Mouse (Mus musculus) left cerebral cortex, postnatal 14 days (tissue): ENCODE measurements around the gene Pde4c. TPM values are rescaled to one million over a fixed set of nuclear protein-coding genes. Genes with fewer than 3 reads are reported as not detected.

Experiments
- DNase-seq, 2 experiments: peaks; one replicate each; pipeline ENCODE4 v3.0.0; 2021 to 2022; ENCODE audit warnings: low spot score in 2 of 2, mixed read lengths in 1 of 2
- intact Hi-C: fragments of 180-260 bp; cut with DNase I; formaldehyde crosslinking; loops from one replicate; pipeline ENCODE4 v1.15.1; 2025
- microRNA-seq, 2 experiments: library from miRNA; unstranded; fragments of <30 nt; microRNA quantifications; one replicate each; pipeline ENCODE4 v1.2.0; 2022
- total RNA-seq, 2 experiments: library from RNA; stranded (reverse); gene quantifications; 2 replicates each; pipeline ENCODE4 v1.2.3; 2021

The Pde4c gene
- total RNA-seq, 2 experiments from 2014 or later: 1.0 to 1.7 TPM

GRCm38 (mm10) chr8:70796403-70797080, 73.0 kb downstream of the Pde4c start:
- no peak for DNase-seq
- intact Hi-C loops: no loop called here

- peak; percentile 88 to 92 for DNase-seq
- intact Hi-C loops: no loop called here
Measured at GRCm38 (mm10) chr8:70797081-70798070, 73.9 kb downstream of the Pde4c start.

- intact Hi-C loops: no loop called here
Measured at GRCm38 (mm10) chr8:70798281-70798680, 74.8 kb downstream of the Pde4c start.

GRCm38 (mm10) chr8:70800648-70801047, 77.1 kb downstream of the Pde4c start:
- DNase-seq: peak; percentile 70 to 76
- intact Hi-C loops: no loop called here

More at GRCm38 (mm10) chr8:70798281-70798680, 74.8 kb downstream of the Pde4c start:
- peak in 1 of 2 experiments; percentile 83 for DNase-seq

Small RNA genes lying within 50 kb of the gene (microRNA-seq; reads per million reads assigned to microRNA genes)
- gene Mir7240: 5.7 to 6.3 reads per million in 2 experiments

Other genes with a start within 250 kb of the Pde4c start
- 10 to 100 TPM; 37.2 to 37.9 TPM for gene Klhl26, start 246.8 kb upstream of the Pde4c start, total RNA-seq
- gene Tmem59l, start 236.4 kb upstream of the Pde4c start, total RNA-seq: 100 to 1,000 TPM; 217 to 225 TPM
- gene Crlf1, start 230.6 kb upstream of the Pde4c start, total RNA-seq: 1 to 10 TPM; 5.8 to 7.5 TPM
- gene Rex1bd, start 217.0 kb upstream of the Pde4c start, total RNA-seq: 10 to 100 TPM; 96.6 to 99.7 TPM
- 1,000 to 10,000 TPM in 1 of 2 experiments, 100 to 1,000 TPM in 1; 967 to 1,028 TPM for gene Uba52, start 212.9 kb upstream of the Pde4c start, total RNA-seq
- 100 to 1,000 TPM; 396 to 406 TPM for gene Fkbp8, start 196.0 kb upstream of the Pde4c start, total RNA-seq
- gene Kxd1, start 195.8 kb upstream of the Pde4c start, total RNA-seq: 10 to 100 TPM; 40.8 to 43.4 TPM
- 10 to 100 TPM; 13.8 to 17.4 TPM for gene Ell, start 184.3 kb upstream of the Pde4c start, total RNA-seq
- gene Isyna1, start 129.3 kb upstream of the Pde4c start, total RNA-seq: 10 to 100 TPM; 47.5 to 51.0 TPM
- 100 to 1,000 TPM; 270 to 302 TPM for gene Ssbp4, start 114.8 kb upstream of the Pde4c start, total RNA-seq
- gene Lrrc25, start 107.6 kb upstream of the Pde4c start, total RNA-seq: under 1 TPM; 0.90 to 0.97 TPM
- not detected for gene Gdf15, start 91.3 kb upstream of the Pde4c start, total RNA-seq
- gene Pgpep1, start 63.3 kb upstream of the Pde4c start, total RNA-seq: 10 to 100 TPM; 14.8 to 19.0 TPM
- 10 to 100 TPM; 64.3 to 69.7 TPM for gene Lsm4, start 50.5 kb upstream of the Pde4c start, total RNA-seq
- 100 to 1,000 TPM; 165 to 193 TPM for gene Jund, start 24.8 kb upstream of the Pde4c start, total RNA-seq
- gene Iqcn, start 20.3 kb upstream of the Pde4c start, total RNA-seq: under 1 TPM in 1 of 2 experiments, not detected in 1; 0.08 TPM
- gene Gm3336, start 5.2 kb upstream of the Pde4c start, total RNA-seq: not detected
- 100 to 1,000 TPM; 926 to 947 TPM for gene Rab3a, start 31.0 kb downstream of the Pde4c start, total RNA-seq
- 10 to 100 TPM; 36.3 to 36.5 TPM for gene Mpv17l2, start 37.2 kb downstream of the Pde4c start, total RNA-seq
- 100 to 1,000 TPM; 162 to 174 TPM for gene Pik3r2, start 53.0 kb downstream of the Pde4c start, total RNA-seq
- gene Mast3, start 81.3 kb downstream of the Pde4c start, total RNA-seq: 100 to 1,000 TPM; 176 to 185 TPM
- 1 to 10 TPM; 1.2 TPM for gene Il12rb1, start 84.7 kb downstream of the Pde4c start, total RNA-seq
- gene Arrdc2, start 116.0 kb downstream of the Pde4c start, total RNA-seq: 10 to 100 TPM; 10.2 to 17.2 TPM
- 10 to 100 TPM; 17.2 to 19.2 TPM for gene Kcnn1, start 139.5 kb downstream of the Pde4c start, total RNA-seq
- gene Ccdc124, start 150.2 kb downstream of the Pde4c start, total RNA-seq: 10 to 100 TPM; 85.4 to 87.5 TPM
- 10 to 100 TPM in 1 of 2 experiments, 1 to 10 TPM in 1; 8.4 to 10.3 TPM for gene Slc5a5, start 169.0 kb downstream of the Pde4c start, total RNA-seq
- gene Rpl18a, start 173.7 kb downstream of the Pde4c start, total RNA-seq: 100 to 1,000 TPM; 581 to 588 TPM
- 10 to 100 TPM; 70.4 to 84.5 TPM for gene Map1s, start 182.2 kb downstream of the Pde4c start, total RNA-seq